Mouse (Mus musculus): ENCODE results near the gene Ano8. TPM values are rescaled to one million over a fixed set of nuclear protein-coding genes. Genes with fewer than 3 reads are reported as not detected.

Ano8 gene
- polyA plus RNA-seq, 1 experiment from 2014 or later: 5.4 TPM

- H3K9me3 ChIP-seq (replicated peaks; ENCODE audit: control insufficient read depth, low read length): no peaks in the 10 kb centered on the region
- ATAC-seq (0 out of 2 replicates have a peak, but pooled peaks have one; percentile 6), DNase-seq (ENCODE audit: low spot score) (no peak)
- H3K9ac ChIP-seq (ENCODE audit: low read length): peak overlapping the region; percentile 75
- peaks cover 80% of the 10 kb centered on the region for H3K36me3 ChIP-seq (ENCODE audit: control insufficient read depth, insufficient read depth, low read length)
- H3K4me3 ChIP-seq (ENCODE audit: low read depth, low read length): peak overlapping the region; percentile 50
- peak overlapping the region; percentile 75 for H3K4me2 ChIP-seq (ENCODE audit: low read length)
- no peak overlapping the region for H3K27ac ChIP-seq (ENCODE audit: low read depth, low read length)
- peaks cover 8% of the 10 kb centered on the region for H3K4me1 ChIP-seq (ENCODE audit: control insufficient read depth, insufficient read depth, low read length)
- WGBS: 29% methylated on average over 4 of the region's 4 CpGs
- H3K27me3 ChIP-seq (replicated peaks; ENCODE audit: control insufficient read depth, insufficient read depth, low read length): no peaks in the 10 kb centered on the region
Observed at GRCm38 (mm10) chr8:71475702-71476075, 10.1 kb downstream of the Ano8 start.

GRCm38 (mm10) chr8:71474785-71475701, 10.7 kb downstream of the Ano8 start:
- Histone ChIP-seq H3K9me3 (replicated peaks; ENCODE audit: control insufficient read depth, low read length) (no peaks in the 10 kb centered on the region), H3K9ac (ENCODE audit: low read length) (no peak overlapping the region; the same call in 1 of the 2 replicates), H3K4me2 (ENCODE audit: low read length) (no peak overlapping the region), H3K27me3 (replicated peaks; ENCODE audit: control insufficient read depth, insufficient read depth, low read length) (no peaks in the 10 kb centered on the region), H3K27ac (ENCODE audit: low read depth, low read length) (no peak overlapping the region), H3K4me3 (ENCODE audit: low read depth, low read length) (no peak overlapping the region), H3K4me1 (ENCODE audit: control insufficient read depth, insufficient read depth, low read length) (peaks cover 11% of the 10 kb centered on the region), H3K36me3 (ENCODE audit: control insufficient read depth, insufficient read depth, low read length) (peaks cover 74% of the 10 kb centered on the region)
- WGBS: 88% methylated on average over 25 of the region's 25 CpGs
- DNase-seq (ENCODE audit: low spot score) (no peak), ATAC-seq (no peak)

GRCm38 (mm10) chr8:71474344-71474743, 11.4 kb downstream of the Ano8 start:
- no peak for ATAC-seq
- peaks cover 67% of the 10 kb centered on the region for H3K36me3 ChIP-seq (ENCODE audit: control insufficient read depth, insufficient read depth, low read length)
- H3K4me3 ChIP-seq (ENCODE audit: low read depth, low read length): no peak overlapping the region
- H3K9ac ChIP-seq (ENCODE audit: low read length): no peak overlapping the region
- no peaks in the 10 kb centered on the region for H3K9me3 ChIP-seq (replicated peaks; ENCODE audit: control insufficient read depth, low read length)
- H3K27me3 ChIP-seq (replicated peaks; ENCODE audit: control insufficient read depth, insufficient read depth, low read length): no peaks in the 10 kb centered on the region
- peaks cover 15% of the 10 kb centered on the region for H3K4me1 ChIP-seq (ENCODE audit: control insufficient read depth, insufficient read depth, low read length)
- 94% methylated on average over 18 of the region's 18 CpGs for WGBS
- no peak overlapping the region for H3K4me2 ChIP-seq (ENCODE audit: low read length)
- no peak overlapping the region for H3K27ac ChIP-seq (ENCODE audit: low read depth, low read length)
- DNase-seq (ENCODE audit: low spot score): no peak

- Histone ChIP-seq H3K27ac (ENCODE audit: low read depth, low read length) (no peak overlapping the region), H3K4me2 (ENCODE audit: low read length) (no peak overlapping the region), H3K4me1 (ENCODE audit: control insufficient read depth, insufficient read depth, low read length) (peaks cover 15% of the 10 kb centered on the region), H3K27me3 (replicated peaks; ENCODE audit: control insufficient read depth, insufficient read depth, low read length) (no peaks in the 10 kb centered on the region), H3K9me3 (replicated peaks; ENCODE audit: control insufficient read depth, low read length) (no peaks in the 10 kb centered on the region), H3K36me3 (ENCODE audit: control insufficient read depth, insufficient read depth, low read length) (peaks cover 55% of the 10 kb centered on the region), H3K4me3 (ENCODE audit: low read depth, low read length) (no peak overlapping the region), H3K9ac (ENCODE audit: low read length) (no peak overlapping the region)
- ATAC-seq: no peak
- DNase-seq (ENCODE audit: low spot score): no peak
- 90% methylated on average over 8 of the region's 8 CpGs for WGBS
Observed at GRCm38 (mm10) chr8:71472601-71473386, 13.0 kb downstream of the Ano8 start.

- 94% methylated on average over 17 of the region's 17 CpGs for WGBS
- Histone ChIP-seq H3K4me1 (ENCODE audit: control insufficient read depth, insufficient read depth, low read length) (peaks cover 10% of the 10 kb centered on the region), H3K36me3 (ENCODE audit: control insufficient read depth, insufficient read depth, low read length) (peaks cover 51% of the 10 kb centered on the region), H3K9ac (ENCODE audit: low read length) (no peak overlapping the region), H3K27me3 (replicated peaks; ENCODE audit: control insufficient read depth, insufficient read depth, low read length) (no peaks in the 10 kb centered on the region), H3K4me3 (ENCODE audit: low read depth, low read length) (no peak overlapping the region), H3K27ac (ENCODE audit: low read depth, low read length) (no peak overlapping the region), H3K4me2 (ENCODE audit: low read length) (no peak overlapping the region), H3K9me3 (replicated peaks; ENCODE audit: control insufficient read depth, low read length) (no peaks in the 10 kb centered on the region)
- ATAC-seq: no peak
- DNase-seq (ENCODE audit: low spot score): no peak
Observed at GRCm38 (mm10) chr8:71471861-71472260, 13.9 kb downstream of the Ano8 start.

GRCm38 (mm10) chr8:71470913-71471255, 14.9 kb downstream of the Ano8 start:
- Histone ChIP-seq H3K4me3 (ENCODE audit: low read depth, low read length) (no peak overlapping the region), H3K4me2 (ENCODE audit: low read length) (no peak overlapping the region), H3K9ac (ENCODE audit: low read length) (no peak overlapping the region), H3K27ac (ENCODE audit: low read depth, low read length) (no peak overlapping the region), H3K9me3 (replicated peaks; ENCODE audit: control insufficient read depth, low read length) (no peaks in the 10 kb centered on the region), H3K4me1 (ENCODE audit: control insufficient read depth, insufficient read depth, low read length) (peaks cover 10% of the 10 kb centered on the region), H3K27me3 (replicated peaks; ENCODE audit: control insufficient read depth, insufficient read depth, low read length) (no peaks in the 10 kb centered on the region), H3K36me3 (ENCODE audit: control insufficient read depth, insufficient read depth, low read length) (peaks cover 51% of the 10 kb centered on the region)
- DNase-seq (ENCODE audit: low spot score): no peak
- 72% methylated on average over 5 of the region's 5 CpGs for WGBS
- no peak for ATAC-seq

GRCm38 (mm10) chr8:71470146-71470912, 15.4 kb downstream of the Ano8 start:
- ATAC-seq (no peak), DNase-seq (ENCODE audit: low spot score) (no peak)
- Histone ChIP-seq H3K4me2 (ENCODE audit: low read length) (peak overlapping the region; percentile 92), H3K4me1 (ENCODE audit: control insufficient read depth, insufficient read depth, low read length) (peaks cover 13% of the 10 kb centered on the region), H3K27me3 (replicated peaks; ENCODE audit: control insufficient read depth, insufficient read depth, low read length) (no peaks in the 10 kb centered on the region), H3K9ac (ENCODE audit: low read length) (peak overlapping the region; percentile 77), H3K4me3 (ENCODE audit: low read depth, low read length) (peak overlapping the region; percentile 74), H3K9me3 (replicated peaks; ENCODE audit: control insufficient read depth, low read length) (no peaks in the 10 kb centered on the region), H3K27ac (ENCODE audit: low read depth, low read length) (no peak overlapping the region), H3K36me3 (ENCODE audit: control insufficient read depth, insufficient read depth, low read length) (peaks cover 47% of the 10 kb centered on the region)
- WGBS: 84% methylated on average over 3 of the region's 3 CpGs

GRCm38 (mm10) chr8:71469411-71469810, 16.4 kb downstream of the Ano8 start:
- H3K27ac ChIP-seq (ENCODE audit: low read depth, low read length): peak overlapping the region; percentile 80; the same call in 1 of the 2 replicates
- under 1% methylated on average over 24 of the region's 24 CpGs for WGBS
- H3K9me3 ChIP-seq (replicated peaks; ENCODE audit: control insufficient read depth, low read length): no peaks in the 10 kb centered on the region
- H3K4me3 ChIP-seq (ENCODE audit: low read depth, low read length): peak overlapping the region; percentile 74
- no peaks in the 10 kb centered on the region for H3K27me3 ChIP-seq (replicated peaks; ENCODE audit: control insufficient read depth, insufficient read depth, low read length)
- DNase-seq (ENCODE audit: low spot score) (peak; percentile 86), ATAC-seq (peak; percentile 50)
- H3K36me3 ChIP-seq (ENCODE audit: control insufficient read depth, insufficient read depth, low read length): peaks cover 38% of the 10 kb centered on the region
- H3K4me1 ChIP-seq (ENCODE audit: control insufficient read depth, insufficient read depth, low read length): peaks cover 13% of the 10 kb centered on the region
- H3K9ac ChIP-seq (ENCODE audit: low read length): peak overlapping the region; percentile 77
- H3K4me2 ChIP-seq (ENCODE audit: low read length): peak overlapping the region; percentile 92

Data from forebrain, embryonic 14.5 days (tissue).